Mouse (Mus musculus) kidney, embryonic 15.5 days (tissue): ENCODE measurements at regions not wholly inside any gene's neighbourhood (a gene's known extent, or its start where the extent isn't known, plus 50 kb on each side); places are given as distances from the start of the nearest gene placed in this dataset.

Experiments used
- ATAC-seq: fragments of 200-750 bp; cut with Nextera tagmentation; replicated peaks from 2 replicates; pipeline ENCODE4 v1.8.0; 2017; ENCODE audit warnings: moderate TSS enrichment; ENCODE audit not compliant: low FRiP score
- H3K27ac ChIP-seq: fragments of 300-500 bp; sonication (generic); 2 replicates; pipeline ENCODE4 v1.5.1; 2015; ENCODE audit warnings: mild to moderate bottlenecking, inconsistent platforms
- H3K27me3 ChIP-seq: fragments of 300-500 bp; sonication (generic); 2 replicates; pipeline ENCODE4 v1.6.1; 2015; ENCODE audit warnings: inconsistent platforms
- H3K36me3 ChIP-seq: fragments of 300-500 bp; sonication (generic); 2 replicates; pipeline ENCODE4 v1.6.1; 2015; ENCODE audit warnings: inconsistent platforms
- H3K4me1 ChIP-seq: fragments of 300-500 bp; sonication (generic); 2 replicates; pipeline ENCODE4 v1.6.1; 2015; ENCODE audit warnings: inconsistent platforms
- H3K4me2 ChIP-seq: fragments of 300-500 bp; sonication (generic); 2 replicates; pipeline ENCODE4 v1.6.1; 2015; ENCODE audit warnings: moderate library complexity, mild to moderate bottlenecking, inconsistent platforms
- H3K4me3 ChIP-seq: fragments of 300-500 bp; sonication (generic); replicated peaks from 2 replicates; pipeline ENCODE4 v1.5.1; 2015; ENCODE audit warnings: mild to moderate bottlenecking, inconsistent platforms
- H3K9ac ChIP-seq: fragments of 300-500 bp; sonication (generic); 2 replicates; pipeline ENCODE4 v1.6.1; 2015; ENCODE audit warnings: mild to moderate bottlenecking, inconsistent platforms
- H3K9me3 ChIP-seq: fragments of 300-500 bp; sonication (generic); replicated peaks from 2 replicates; pipeline ENCODE4 v1.6.1; 2016; ENCODE audit warnings: inconsistent platforms
- WGBS: fragments of 180-500 bp; shearing (Covaris S2); methylation state at CpG from one replicate; pipeline ENCODE4 v1.1.7; 2015; ENCODE audit warnings: mixed read lengths; 5-methylcytosine and 5-hydroxymethylcytosine counted together

GRCm38 (mm10) chr4:84018774-84019173 lies 493.4 kb downstream of the Ccdc171 start:
- H3K36me3 ChIP-seq: no peaks in the 10 kb centered on the region
- H3K9ac ChIP-seq: no peak overlapping the region
- H3K4me1 ChIP-seq: peaks cover 45% of the 10 kb centered on the region
- peak overlapping the region; percentile 12; the same call in 1 of the 2 replicates for H3K4me2 ChIP-seq
- WGBS: 17% methylated on average over 7 of the region's 7 CpGs
- H3K27ac ChIP-seq: peak overlapping the region; percentile 92
- peak; percentile 14; the same call in 1 of the 2 replicates for ATAC-seq
- H3K4me3 ChIP-seq: no peak overlapping the region
- H3K27me3 ChIP-seq: no peaks in the 10 kb centered on the region; the same call in 1 of the 2 replicates
- H3K9me3 ChIP-seq: no peaks in the 10 kb centered on the region

- H3K4me3 ChIP-seq: no peak overlapping the region
- H3K27me3 ChIP-seq: no peaks in the 10 kb centered on the region; the same call in 1 of the 2 replicates
- H3K9me3 ChIP-seq: no peaks in the 10 kb centered on the region
- no peaks in the 10 kb centered on the region for H3K36me3 ChIP-seq
- H3K27ac ChIP-seq: peak overlapping the region; percentile 92
- peak; percentile 88 for ATAC-seq
- peaks cover 45% of the 10 kb centered on the region for H3K4me1 ChIP-seq
- H3K9ac ChIP-seq: no peak overlapping the region
- 17% methylated on average over 14 of the region's 14 CpGs for WGBS
- peak overlapping the region; percentile 12; the same call in 1 of the 2 replicates for H3K4me2 ChIP-seq
Observed at GRCm38 (mm10) chr4:84019500-84020255, 494.3 kb downstream of the Ccdc171 start.

GRCm38 (mm10) chr4:84020692-84021091 lies 495.3 kb downstream of the Ccdc171 start:
- WGBS: 32% methylated on average over 1 of the region's 1 CpGs
- peak overlapping the region; percentile 92 for H3K27ac ChIP-seq
- peak; percentile 27; the same call in 1 of the 2 replicates for ATAC-seq

DNA sequence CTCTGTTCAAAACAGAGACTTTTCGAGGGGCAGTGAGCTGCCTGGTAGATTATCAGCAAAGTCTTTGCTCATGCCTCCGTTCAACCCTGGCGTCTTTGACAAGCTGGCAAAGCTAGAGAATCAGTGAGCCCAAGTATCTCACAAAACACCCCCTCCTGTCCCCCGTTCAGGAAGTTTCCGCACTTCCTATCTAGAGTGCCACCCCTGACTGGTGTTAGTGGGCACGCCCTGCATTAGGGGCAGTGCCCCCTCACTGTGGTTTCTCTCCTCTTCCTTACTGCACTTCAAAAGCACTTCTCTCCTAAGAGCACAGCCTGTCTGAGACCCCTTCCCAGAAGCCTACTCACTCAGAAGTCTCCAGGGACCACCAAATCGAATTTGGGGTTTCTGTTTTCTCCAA lies 497.0 kb downstream of the Ccdc171 start:
- H3K4me3 ChIP-seq: no peak overlapping the region
- H3K9me3 ChIP-seq: no peaks in the 10 kb centered on the region
- no peaks in the 10 kb centered on the region for H3K36me3 ChIP-seq
- H3K27me3 ChIP-seq: no peaks in the 10 kb centered on the region
- peaks cover 37% of the 10 kb centered on the region for H3K4me1 ChIP-seq
- no peak overlapping the region for H3K4me2 ChIP-seq
- WGBS: 87% methylated on average over 7 of the region's 7 CpGs
- no peak overlapping the region for H3K9ac ChIP-seq
- no peak for ATAC-seq
- H3K27ac ChIP-seq: no peak overlapping the region

More at GRCm38 (mm10) chr4:84020692-84021091, 495.3 kb downstream of the Ccdc171 start:
- H3K4me2 ChIP-seq: no peak overlapping the region
- no peak overlapping the region for H3K9ac ChIP-seq
- H3K9me3 ChIP-seq: no peaks in the 10 kb centered on the region
- no peaks in the 10 kb centered on the region for H3K36me3 ChIP-seq
- no peaks in the 10 kb centered on the region for H3K27me3 ChIP-seq
- H3K4me1 ChIP-seq: peaks cover 45% of the 10 kb centered on the region
- H3K4me3 ChIP-seq: no peak overlapping the region

- 69% methylated on average over 8 of the region's 8 CpGs for WGBS
- Histone ChIP-seq H3K27ac (no peak overlapping the region), H3K4me1 (peaks cover 7% of the 10 kb centered on the region; the same call in 1 of the 2 replicates), H3K9me3 (no peaks in the 10 kb centered on the region), H3K4me2 (no peak overlapping the region), H3K36me3 (no peaks in the 10 kb centered on the region), H3K9ac (no peak overlapping the region), H3K4me3 (no peak overlapping the region), H3K27me3 (no peaks in the 10 kb centered on the region)
- ATAC-seq: no peak
Observed at GRCm38 (mm10) chr4:84026144-84026543, 500.8 kb downstream of the Ccdc171 start.

GRCm38 (mm10) chr4:84028120-84028519 lies 502.8 kb downstream of the Ccdc171 start:
- no peak for ATAC-seq
- Histone ChIP-seq H3K4me1 (peaks cover 7% of the 10 kb centered on the region; the same call in 1 of the 2 replicates), H3K36me3 (no peaks in the 10 kb centered on the region), H3K9ac (no peak overlapping the region), H3K4me2 (no peak overlapping the region), H3K9me3 (no peaks in the 10 kb centered on the region), H3K27ac (no peak overlapping the region), H3K4me3 (no peak overlapping the region), H3K27me3 (no peaks in the 10 kb centered on the region)
- 24% methylated on average over 5 of the region's 5 CpGs for WGBS

- Histone ChIP-seq H3K9ac (no peak overlapping the region), H3K36me3 (no peaks in the 10 kb centered on the region), H3K27ac (no peak overlapping the region), H3K27me3 (no peaks in the 10 kb centered on the region), H3K4me3 (no peak overlapping the region), H3K9me3 (no peaks in the 10 kb centered on the region), H3K4me1 (peaks cover 9% of the 10 kb centered on the region), H3K4me2 (no peak overlapping the region)
- ATAC-seq: no peak
- WGBS: 66% methylated on average over 5 of the region's 5 CpGs
Observed at GRCm38 (mm10) chr4:84030916-84031315, 505.6 kb downstream of the Ccdc171 start.

GRCm38 (mm10) chr4:84032505-84032904 lies 507.2 kb downstream of the Ccdc171 start:
- no peak for ATAC-seq
- Histone ChIP-seq H3K27me3 (no peaks in the 10 kb centered on the region), H3K27ac (no peak overlapping the region), H3K9ac (no peak overlapping the region), H3K36me3 (no peaks in the 10 kb centered on the region), H3K4me1 (peaks cover 16% of the 10 kb centered on the region), H3K4me3 (no peak overlapping the region), H3K4me2 (no peak overlapping the region), H3K9me3 (no peaks in the 10 kb centered on the region)
- 74% methylated on average over 10 of the region's 10 CpGs for WGBS

DNA sequence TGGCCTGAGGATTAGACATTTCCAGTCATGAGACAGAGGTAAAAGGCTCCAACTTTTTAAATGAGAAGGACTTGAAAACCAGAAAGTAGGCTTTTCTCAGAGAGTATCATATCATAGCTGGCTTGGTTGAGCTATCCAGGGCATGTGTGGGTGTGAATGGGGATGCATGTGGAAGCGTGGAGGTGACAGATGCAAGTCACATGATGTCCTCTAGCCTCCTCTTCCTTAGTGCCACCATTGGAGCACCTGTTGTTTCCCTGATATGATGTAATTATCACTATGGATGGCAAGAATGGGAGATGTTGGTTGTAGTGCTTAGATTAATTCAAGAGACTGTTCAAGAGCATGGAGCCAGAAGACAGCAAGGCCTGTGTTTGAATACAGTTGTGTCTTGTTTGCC lies 510.0 kb downstream of the Ccdc171 start:
- H3K27me3 ChIP-seq: no peaks in the 10 kb centered on the region
- no peak overlapping the region for H3K27ac ChIP-seq
- ATAC-seq: no peak
- no peak overlapping the region for H3K4me2 ChIP-seq
- no peaks in the 10 kb centered on the region for H3K36me3 ChIP-seq
- H3K9ac ChIP-seq: no peak overlapping the region
- H3K9me3 ChIP-seq: no peaks in the 10 kb centered on the region
- no peak overlapping the region for H3K4me3 ChIP-seq
- WGBS: 100% methylated on average over 1 of the region's 1 CpGs
- H3K4me1 ChIP-seq: peaks cover 11% of the 10 kb centered on the region; the same call in 1 of the 2 replicates

DNA sequence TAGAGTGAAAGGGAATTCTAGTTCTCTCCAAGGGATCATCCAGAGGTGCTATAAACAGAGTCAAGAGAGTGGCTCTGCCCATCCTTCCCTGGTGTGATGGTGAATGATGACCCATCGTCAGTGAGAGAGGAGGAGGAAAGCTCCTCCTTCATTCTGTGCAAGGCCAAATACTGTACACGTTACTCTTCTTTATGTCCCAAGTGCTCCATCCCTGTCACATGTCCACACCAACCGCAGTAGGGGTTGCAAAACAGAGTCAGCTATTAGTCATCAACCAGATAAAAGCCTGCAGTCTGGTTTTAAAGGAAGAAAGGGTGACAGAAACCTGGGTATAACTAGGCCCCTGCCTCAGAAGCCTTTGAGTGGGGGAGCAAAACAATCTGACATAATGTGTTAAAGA lies 512.2 kb downstream of the Ccdc171 start:
- Histone ChIP-seq H3K4me2 (no peak overlapping the region), H3K27ac (no peak overlapping the region), H3K4me1 (peaks cover 11% of the 10 kb centered on the region; the same call in 1 of the 2 replicates), H3K4me3 (no peak overlapping the region), H3K9me3 (no peaks in the 10 kb centered on the region), H3K9ac (no peak overlapping the region), H3K27me3 (no peaks in the 10 kb centered on the region), H3K36me3 (no peaks in the 10 kb centered on the region)
- WGBS: 49% methylated on average over 3 of the region's 3 CpGs
- no peak for ATAC-seq

DNA sequence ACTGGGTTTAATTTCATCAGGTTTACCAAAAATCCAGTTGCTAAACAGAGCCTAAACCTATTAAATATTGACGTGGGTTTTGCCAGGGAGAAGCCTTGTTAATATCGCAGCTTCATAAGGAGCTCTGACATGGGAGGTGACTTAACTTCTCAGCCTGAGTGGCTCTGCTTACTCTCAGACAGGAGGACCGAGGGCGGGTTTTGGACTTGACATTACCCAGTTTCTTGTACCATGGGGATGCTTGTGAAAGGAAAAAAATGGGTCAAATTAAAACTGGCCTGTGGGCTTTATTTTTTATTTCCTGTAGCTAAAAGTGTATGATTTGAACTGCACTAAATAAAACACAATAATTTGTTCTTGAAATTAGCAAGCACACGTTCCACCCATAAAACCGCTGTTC lies 524.9 kb downstream of the Ccdc171 start:
- no peaks in the 10 kb centered on the region for H3K36me3 ChIP-seq
- WGBS: 22% methylated on average over 6 of the region's 6 CpGs

DNA sequence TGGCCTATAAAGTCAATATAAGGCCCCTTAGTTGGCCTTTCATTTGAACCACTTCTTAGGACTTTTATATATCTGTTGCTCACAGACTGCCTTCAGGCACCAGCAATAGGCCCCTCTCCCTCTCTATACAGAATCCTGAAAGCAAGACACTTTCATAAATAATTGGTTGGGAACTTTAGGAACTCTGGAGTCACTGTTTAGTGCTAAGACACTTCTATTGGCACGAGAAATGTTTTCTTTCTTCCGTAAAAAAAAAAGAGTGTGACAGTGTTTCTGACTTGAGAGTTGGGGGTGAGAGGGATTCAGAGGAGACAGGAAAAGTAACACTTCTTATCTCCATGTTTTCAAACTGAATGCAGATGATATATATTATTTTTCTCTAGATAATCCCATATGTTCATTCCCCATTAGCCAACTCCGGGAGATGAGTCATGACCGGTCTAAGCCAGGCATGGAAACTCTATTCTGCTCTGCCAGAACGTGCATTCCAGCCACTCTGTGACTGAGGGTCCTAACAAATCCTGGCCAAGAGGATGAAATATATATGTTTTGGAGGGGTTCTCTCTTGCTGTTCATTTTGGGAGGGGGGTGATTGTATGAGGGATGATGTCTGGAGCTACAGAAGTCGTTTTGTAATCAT lies 531.6 kb downstream of the Ccdc171 start:
- no peak for ATAC-seq
- Histone ChIP-seq H3K9ac (no peak overlapping the region), H3K9me3 (no peaks in the 10 kb centered on the region), H3K4me2 (no peak overlapping the region), H3K27me3 (no peaks in the 10 kb centered on the region), H3K36me3 (no peaks in the 10 kb centered on the region), H3K4me1 (no peaks in the 10 kb centered on the region), H3K27ac (no peak overlapping the region), H3K4me3 (no peak overlapping the region)
- 57% methylated on average over 6 of the region's 6 CpGs for WGBS

More for the DNA sequence above, 524.9 kb downstream of the Ccdc171 start:
- no peaks in the 10 kb centered on the region for H3K27me3 ChIP-seq
- H3K9me3 ChIP-seq: no peaks in the 10 kb centered on the region
- H3K4me2 ChIP-seq: no peak overlapping the region
- H3K9ac ChIP-seq: no peak overlapping the region
- no peak overlapping the region for H3K4me3 ChIP-seq
- no peak for ATAC-seq
- peak overlapping the region; percentile 15; the same call in 1 of the 2 replicates for H3K27ac ChIP-seq
- H3K4me1 ChIP-seq: peaks cover 14% of the 10 kb centered on the region
